Mouse (Mus musculus) G1E (cell line): ENCODE data around the gene Cyp11a1.

Experiments
- CTCF ChIP-seq: IDR thresholded peaks from 2 replicates; pipeline ENCODE4 v1.5.1; 2012; ENCODE audit warnings: low read depth, low read length, inconsistent platforms, mixed read lengths
- GATA1 ChIP-seq: IDR thresholded peaks from 2 replicates; pipeline ENCODE4 v1.6.1; 2012; ENCODE audit warnings: borderline replicate concordance, low read length, inconsistent platforms, mixed read lengths

DNA sequence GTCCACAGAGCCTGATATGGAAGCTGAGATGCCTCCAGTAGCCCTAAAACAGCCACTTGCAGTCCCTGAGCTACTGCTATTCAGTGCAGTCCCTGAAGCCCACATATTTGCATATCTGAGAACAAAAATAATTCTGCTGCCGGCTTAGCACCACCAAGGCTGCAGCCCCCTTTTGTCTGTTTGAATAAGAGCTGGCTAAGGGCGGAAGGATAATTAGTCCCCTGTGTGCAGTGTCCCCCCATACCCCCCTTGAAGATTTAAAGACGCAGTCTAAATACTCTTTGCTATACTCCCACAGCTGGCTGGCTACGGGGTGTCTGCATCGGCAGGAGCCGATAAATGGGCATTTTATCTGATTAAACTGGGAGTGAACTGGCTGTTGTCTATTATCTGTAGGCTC, 42.4 kb downstream of the Cyp11a1 start:
- TF ChIP-seq CTCF, result no peak
- TF ChIP-seq GATA1, result no peak
